Mouse (Mus musculus) gastrocnemius, adult 2 months (tissue): ENCODE data around the gene Ccdc152. TPM values are rescaled to one million over a fixed set of nuclear protein-coding genes. Genes with fewer than 3 reads are reported as not detected.

ENCODE experiments used
- DNase-seq: peaks from one replicate; pipeline ENCODE4 v3.0.0; 2022
- H3K27ac ChIP-seq: fragments of 200-600 bp; 2 replicates; pipeline ENCODE4 v1.8.1; 2022; ENCODE audit warnings: mild to moderate bottlenecking
- H3K4me3 ChIP-seq: fragments of 200-600 bp; 2 replicates; pipeline ENCODE4 v1.8.1; 2022; ENCODE audit warnings: mild to moderate bottlenecking, moderate library complexity
- CTCF ChIP-seq: fragments of 200-600 bp; IDR thresholded peaks from 2 replicates; pipeline ENCODE4 v1.8.1; 2022; ENCODE audit warnings: antibody characterized with exemption, mild to moderate bottlenecking, moderate library complexity
- intact Hi-C: fragments of 180-260 bp; cut with DNase I; formaldehyde crosslinking; loops from one replicate; pipeline ENCODE4 v1.15.1; 2025
- total RNA-seq, 2 experiments: library from RNA; stranded (reverse); gene quantifications; 2 replicates each; pipeline ENCODE4 v1.2.3; 2021

Gene Ccdc152
- total RNA-seq, 2 experiments from 2014 or later: not detected

DNA sequence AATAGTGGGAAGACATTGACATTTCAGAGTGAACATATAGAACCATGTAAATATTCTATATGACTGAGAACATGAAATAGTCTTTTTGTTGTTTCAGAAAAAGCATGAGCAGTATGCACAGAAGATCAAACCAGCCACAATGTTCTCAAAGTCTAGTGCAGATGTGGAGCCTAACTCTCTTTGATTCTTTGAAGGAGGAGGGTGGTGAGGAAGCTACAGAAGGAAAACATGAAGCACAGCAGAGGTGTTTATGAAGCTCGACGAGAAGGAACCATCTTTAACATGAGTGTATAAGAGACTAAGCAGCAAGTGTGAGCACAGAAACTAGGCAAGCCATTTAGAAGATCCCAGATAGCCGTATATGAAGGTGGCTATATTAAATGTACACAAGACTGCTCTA lies 6.5 kb upstream of the Ccdc152 start:
- Histone ChIP-seq H3K4me3 (no peak overlapping the region), H3K27ac (no peak overlapping the region)
- DNase-seq: no peak
- TF ChIP-seq CTCF: no peak
- intact Hi-C loops: no loop called here

DNA sequence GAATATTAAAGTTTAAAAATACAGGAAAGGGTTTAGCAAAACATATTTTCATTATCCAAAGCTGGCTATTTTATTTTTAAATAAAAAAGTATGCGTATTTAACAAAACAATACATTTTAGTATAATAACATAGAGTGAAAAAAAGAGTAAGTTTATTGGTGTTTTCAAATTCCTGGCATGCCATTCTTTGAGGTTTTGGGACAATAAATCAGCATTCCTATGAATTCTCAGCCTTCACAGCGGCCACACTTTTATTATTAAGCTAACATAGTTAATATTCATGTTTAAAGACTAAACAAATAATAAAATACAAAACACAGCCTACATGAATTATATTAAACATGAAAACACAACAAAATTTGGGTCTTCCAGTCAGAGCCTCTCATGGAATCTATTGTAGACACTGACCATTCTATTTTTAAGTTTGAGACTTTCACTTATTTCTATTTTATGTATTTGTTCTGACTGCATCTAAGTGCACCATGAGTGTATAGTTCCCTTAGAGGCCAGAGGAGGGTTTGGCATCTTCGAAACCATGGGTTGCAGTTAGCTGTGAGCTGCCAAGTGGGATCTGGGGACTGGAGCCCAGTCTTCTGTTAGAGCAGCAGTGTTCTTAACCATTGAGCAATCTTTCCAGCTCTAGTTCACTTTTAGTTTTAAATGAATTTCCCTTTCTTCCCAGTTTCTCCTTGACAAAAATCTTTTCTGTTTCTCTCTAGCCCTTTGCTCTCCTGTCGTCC lies 2.8 kb downstream of the Ccdc152 start:
- Histone ChIP-seq H3K27ac (no peak overlapping the region), H3K4me3 (no peak overlapping the region)
- TF ChIP-seq CTCF: no peak
- intact Hi-C loops: no loop called here
- DNase-seq: no peak

DNA sequence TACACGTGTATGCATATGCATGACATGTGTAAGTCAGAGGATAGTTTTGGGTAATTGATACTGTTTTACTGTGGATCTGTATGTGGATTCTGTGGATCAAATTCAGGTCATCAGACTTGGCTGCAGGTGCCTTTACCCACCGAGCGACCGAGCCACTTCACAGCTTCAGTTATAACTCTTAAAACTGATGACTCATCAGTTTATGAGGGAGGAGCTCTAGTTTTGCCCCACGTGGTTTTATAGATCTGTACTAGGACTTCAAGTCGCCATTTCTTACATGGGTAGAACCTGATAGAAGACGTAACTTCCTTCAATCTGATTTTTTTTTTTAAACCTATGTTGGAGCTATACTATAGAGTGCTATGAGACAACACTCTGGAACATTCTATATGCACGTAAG lies 5.7 kb downstream of the Ccdc152 start:
- Histone ChIP-seq H3K27ac (no peak overlapping the region), H3K4me3 (no peak overlapping the region)
- intact Hi-C loops: loop anchor here (5.0 kb wide), 1 partner anchor 610 kb away; no protein-coding TSS in a partner anchor
- no peak for DNase-seq
- no peak for TF ChIP-seq CTCF

DNA sequence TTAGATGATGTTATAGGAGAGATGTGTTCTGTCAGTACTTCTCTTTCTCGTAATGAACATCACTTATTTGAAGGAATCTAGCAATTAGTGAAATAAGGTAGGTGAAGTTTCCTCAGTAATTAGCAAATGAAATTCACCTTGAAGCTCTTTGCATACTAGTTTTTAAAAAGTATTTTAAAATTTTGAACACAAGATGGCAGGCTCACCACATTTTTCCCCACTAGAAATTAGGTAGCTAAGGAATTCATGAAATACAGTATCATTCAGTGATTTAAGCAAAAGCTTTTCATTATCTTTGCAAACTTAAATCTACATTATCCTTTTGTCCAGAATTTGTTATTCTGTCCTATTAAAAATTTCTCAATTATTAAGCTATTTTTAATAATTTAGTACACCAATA lies 7.3 kb downstream of the Ccdc152 start:
- no peak overlapping the region for H3K27ac ChIP-seq
- DNase-seq: no peak
- no peak overlapping the region for H3K4me3 ChIP-seq
- intact Hi-C loops: loop anchor here (5.0 kb wide), 1 partner anchor 611 kb away; no protein-coding TSS in a partner anchor
- peak; percentile 55 for TF ChIP-seq CTCF

DNA sequence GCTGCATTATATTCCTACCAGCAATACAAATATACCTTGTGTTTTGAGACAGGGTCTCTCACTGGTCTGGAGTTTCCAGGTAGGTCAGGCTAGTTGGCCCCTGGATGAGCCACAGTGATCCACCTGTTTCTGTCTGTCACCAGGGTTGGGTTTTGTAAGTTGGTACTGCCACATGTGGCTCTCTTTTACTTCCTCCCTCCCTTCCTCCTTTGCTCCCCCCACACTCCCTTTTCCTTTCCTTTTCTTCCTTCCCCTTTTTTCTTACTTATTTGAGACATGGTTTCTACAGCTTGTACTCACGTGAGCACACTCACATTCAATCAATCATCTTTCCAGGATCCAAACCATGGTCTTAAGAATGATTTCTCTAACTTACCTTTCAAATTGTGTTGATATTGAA lies 9.8 kb downstream of the Ccdc152 start:
- H3K4me3 ChIP-seq: no peak overlapping the region
- no peak for DNase-seq
- H3K27ac ChIP-seq: no peak overlapping the region
- no peak for TF ChIP-seq CTCF
- intact Hi-C loops: loop anchor here (5.0 kb wide), 1 partner anchor 749 kb away; no protein-coding TSS in a partner anchor

DNA sequence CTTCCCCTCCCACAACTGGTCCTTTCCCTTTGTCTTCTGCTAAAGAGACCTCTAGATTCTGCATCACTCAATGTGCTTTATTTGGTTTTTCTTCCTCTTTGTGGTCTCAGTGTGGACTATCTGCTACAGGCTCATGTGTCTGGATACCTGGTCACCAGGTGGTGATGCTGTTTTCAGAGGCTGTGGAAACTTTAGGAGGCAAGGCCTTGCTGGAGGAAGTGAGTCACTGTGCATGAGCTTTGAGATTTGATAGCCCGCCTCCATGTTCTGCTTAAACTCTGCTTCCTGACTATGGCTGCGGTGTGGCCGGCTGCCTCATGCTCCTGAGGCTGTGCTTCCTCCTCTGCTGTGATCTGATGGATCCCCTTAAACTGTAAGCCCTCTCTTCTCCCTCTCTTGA lies 12.9 kb downstream of the Ccdc152 start:
- TF ChIP-seq CTCF: no peak
- Histone ChIP-seq H3K27ac (no peak overlapping the region), H3K4me3 (no peak overlapping the region)
- intact Hi-C loops: loop anchor here (5.0 kb wide), 1 partner anchor 752 kb away; no protein-coding TSS in a partner anchor
- no peak for DNase-seq

DNA sequence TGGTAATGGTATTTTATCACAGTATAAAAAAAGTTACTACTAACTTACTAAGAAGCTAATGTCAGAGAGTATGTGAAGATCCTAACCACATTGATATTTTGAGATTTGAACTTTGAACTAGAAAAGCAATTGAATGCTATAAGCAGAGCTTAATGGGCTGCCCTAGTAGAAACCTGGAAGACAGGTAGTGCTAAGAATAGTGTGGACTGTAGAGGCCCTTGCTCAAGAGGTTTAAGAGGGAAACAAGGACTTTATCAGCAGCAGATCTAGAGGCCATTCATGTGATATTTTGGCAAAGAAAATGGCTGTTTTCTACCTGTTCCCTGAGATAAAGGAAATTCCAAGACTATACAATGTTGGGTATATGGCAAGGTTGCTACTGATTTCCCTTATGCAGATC lies 17.3 kb downstream of the Ccdc152 start:
- Histone ChIP-seq H3K4me3 (no peak overlapping the region), H3K27ac (no peak overlapping the region)
- intact Hi-C loops: no loop called here
- no peak for DNase-seq
- no peak for TF ChIP-seq CTCF

DNA sequence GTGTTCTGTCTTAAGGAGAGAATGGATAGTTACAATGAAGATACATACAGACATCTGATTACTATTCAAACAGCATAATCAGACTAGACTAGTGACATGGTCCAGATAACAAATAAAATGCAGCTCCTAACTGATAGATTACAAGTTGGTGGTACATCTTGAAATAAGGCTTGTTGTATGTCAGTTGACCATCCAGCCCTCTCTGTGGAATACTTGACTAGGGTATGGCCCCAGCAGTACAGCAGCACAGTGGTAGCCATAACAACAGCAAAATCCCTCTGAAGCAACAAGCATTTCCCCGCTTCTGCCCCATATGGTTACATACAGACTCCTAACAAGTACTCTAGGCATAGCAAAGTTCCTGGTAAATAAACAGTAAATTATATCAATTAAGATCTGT lies 21.6 kb downstream of the Ccdc152 start:
- no peak overlapping the region for H3K27ac ChIP-seq
- no peak for DNase-seq
- H3K4me3 ChIP-seq: no peak overlapping the region
- intact Hi-C loops: no loop called here
- TF ChIP-seq CTCF: no peak

DNA sequence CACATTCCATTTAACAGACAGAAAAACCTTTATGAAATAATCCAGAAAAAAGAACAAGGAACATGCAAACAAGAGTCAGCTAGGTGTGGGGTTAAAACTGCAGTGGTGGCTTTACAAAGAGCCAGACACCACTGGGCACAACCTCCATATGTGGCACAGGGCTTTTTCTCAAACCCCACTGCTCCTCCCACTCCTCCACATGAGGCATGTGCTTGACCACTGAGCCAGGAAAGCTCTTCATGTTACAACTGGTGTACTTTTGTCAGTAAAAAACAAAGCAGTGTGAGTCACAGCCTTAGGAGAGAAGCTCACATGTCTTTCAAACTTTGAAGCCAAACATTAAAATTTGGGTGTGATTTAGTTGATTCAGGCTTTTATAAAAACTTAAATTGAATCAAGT lies 22.1 kb downstream of the Ccdc152 start:
- H3K27ac ChIP-seq: no peak overlapping the region
- no peak overlapping the region for H3K4me3 ChIP-seq
- no peak for DNase-seq
- intact Hi-C loops: no loop called here
- no peak for TF ChIP-seq CTCF

DNA sequence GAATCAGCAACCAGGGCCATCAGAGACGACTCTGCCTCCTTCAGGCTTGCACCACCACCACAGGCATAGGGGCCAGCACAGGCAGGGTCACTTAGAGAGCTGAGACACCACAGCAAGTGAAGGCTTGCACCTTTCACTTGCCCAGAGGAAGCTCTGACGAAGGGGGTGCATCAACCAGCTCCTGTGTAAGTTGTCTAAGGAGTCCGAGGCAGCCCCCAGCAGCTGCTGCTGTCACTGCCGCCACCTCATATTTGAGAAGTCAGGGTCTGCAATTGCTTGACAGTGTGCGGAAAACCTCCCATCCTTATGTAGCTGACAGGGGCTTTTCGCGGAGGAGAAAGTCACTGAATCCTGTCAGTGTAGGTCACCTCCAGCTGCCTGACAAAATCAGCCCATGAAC lies 24.1 kb downstream of the Ccdc152 start:
- no peak for DNase-seq
- Histone ChIP-seq H3K4me3 (no peak overlapping the region), H3K27ac (no peak overlapping the region)
- intact Hi-C loops: loop anchor here (5.0 kb wide), 1 partner anchor 67 kb away; no protein-coding TSS in a partner anchor
- TF ChIP-seq CTCF: no peak

DNA sequence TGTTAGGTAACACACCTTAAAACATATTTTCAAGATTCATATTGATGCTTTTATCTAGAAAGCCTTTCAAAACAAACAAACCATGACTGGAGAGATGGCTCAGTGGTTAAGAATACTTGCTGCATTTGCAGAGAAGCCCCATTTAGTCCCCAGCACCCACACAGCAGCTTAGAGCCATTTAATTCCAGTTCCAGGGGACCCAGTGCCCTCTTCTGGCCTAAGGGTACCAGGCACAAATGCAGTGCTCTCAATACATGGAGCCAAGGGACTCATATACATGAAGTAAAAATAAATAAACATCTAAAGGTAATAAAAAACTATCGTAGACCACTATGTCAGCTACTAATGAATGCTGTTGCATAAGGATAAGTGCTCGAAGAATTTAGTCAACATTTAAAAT lies 25.9 kb downstream of the Ccdc152 start:
- Histone ChIP-seq H3K27ac (no peak overlapping the region), H3K4me3 (no peak overlapping the region; the same call in 1 of the 2 replicates)
- intact Hi-C loops: loop anchor here (5.0 kb wide), 1 partner anchor 65 kb away; no protein-coding TSS in a partner anchor
- no peak for DNase-seq
- TF ChIP-seq CTCF: peak; percentile 49

DNA sequence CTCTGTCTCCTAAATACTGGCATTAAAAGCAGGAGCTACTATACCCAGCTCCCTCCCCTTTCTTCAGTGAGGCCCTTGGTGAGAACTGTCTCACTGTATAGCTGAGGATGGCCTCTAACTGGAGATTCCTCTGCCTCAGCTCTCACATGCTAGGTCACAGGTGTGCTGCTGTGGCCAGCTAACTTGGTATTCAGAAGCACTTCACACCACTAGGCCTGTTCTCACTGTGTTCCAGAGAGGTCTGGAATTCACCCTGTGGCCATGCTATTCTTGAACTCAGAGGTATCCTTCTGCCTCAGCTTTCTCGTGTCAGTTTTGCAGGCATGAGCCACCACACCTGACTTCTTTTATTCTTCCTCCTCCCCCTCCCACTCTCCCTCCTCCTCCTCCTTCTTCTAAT lies 30.1 kb downstream of the Ccdc152 start:
- peak overlapping the region; percentile 17 for H3K27ac ChIP-seq
- TF ChIP-seq CTCF: no peak
- DNase-seq: no peak
- H3K4me3 ChIP-seq: peak overlapping the region; percentile 87
- intact Hi-C loops: loop anchor here (5.0 kb wide), 1 partner anchor 46 kb away; no protein-coding TSS in a partner anchor

DNA sequence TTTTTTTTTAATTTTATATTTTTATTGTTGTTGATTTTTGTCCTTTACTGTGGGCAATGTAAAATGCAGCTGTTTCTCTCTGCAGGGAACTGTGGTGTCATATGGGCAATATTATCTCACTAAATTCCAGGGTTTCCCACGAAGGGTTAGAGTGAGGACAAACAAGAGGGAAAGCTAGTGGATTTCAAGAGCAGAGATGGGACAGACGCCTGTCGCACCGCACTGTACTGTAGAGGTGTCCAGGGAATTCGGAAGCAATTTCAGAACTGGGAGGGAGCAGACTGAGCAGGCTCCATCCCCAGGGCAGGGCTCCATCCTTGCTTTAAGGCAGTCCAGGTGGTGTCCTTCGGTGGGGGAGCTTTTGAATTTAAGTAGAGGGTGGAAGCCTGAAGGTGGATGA lies 32.1 kb downstream of the Ccdc152 start:
- TF ChIP-seq CTCF: no peak
- peak; percentile 48 for DNase-seq
- peak overlapping the region; percentile 97 for H3K27ac ChIP-seq
- peak overlapping the region; percentile 87 for H3K4me3 ChIP-seq
- intact Hi-C loops: loop anchor here (5.0 kb wide), 1 partner anchor 44 kb away; no protein-coding TSS in a partner anchor

DNA sequence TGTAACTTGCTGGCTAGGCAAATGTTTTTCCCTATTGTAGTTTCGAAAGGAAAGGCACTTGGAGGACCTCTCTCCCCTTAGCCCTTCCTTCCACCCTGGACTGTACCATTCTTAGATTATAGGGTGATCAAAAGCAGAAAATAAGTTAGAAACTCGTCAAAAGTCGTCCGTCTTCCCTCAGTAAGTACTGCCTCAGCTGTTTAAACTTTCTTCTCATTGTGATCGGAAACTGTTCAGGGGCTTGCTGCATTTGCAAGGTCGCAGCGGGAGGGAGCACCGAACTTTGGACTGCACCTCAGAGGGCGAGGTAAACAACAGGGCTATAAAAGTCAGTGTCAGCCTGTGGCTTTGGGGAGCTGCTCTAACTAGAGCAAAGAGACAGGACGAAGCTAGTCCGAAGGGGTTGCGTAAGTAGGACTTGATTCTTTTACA lies 32.7 kb downstream of the Ccdc152 start:
- DNase-seq: peak; percentile 83
- Histone ChIP-seq H3K27ac (peak overlapping the region; percentile 97), H3K4me3 (peak overlapping the region; percentile 87)
- TF ChIP-seq CTCF: no peak
- intact Hi-C loops: loop anchor here (5.0 kb wide), 1 partner anchor 43 kb away; no protein-coding TSS in a partner anchor
